Mouse (Mus musculus) kidney, postnatal 25 days (tissue): ENCODE results near the gene Ip6k2.

Experiments
- DNase-seq, 2 experiments: peaks; one replicate each; pipeline ENCODE4 v3.0.0; 2021; ENCODE audit warnings: mixed read lengths in 2 of 2

Ip6k2 gene

DNA sequence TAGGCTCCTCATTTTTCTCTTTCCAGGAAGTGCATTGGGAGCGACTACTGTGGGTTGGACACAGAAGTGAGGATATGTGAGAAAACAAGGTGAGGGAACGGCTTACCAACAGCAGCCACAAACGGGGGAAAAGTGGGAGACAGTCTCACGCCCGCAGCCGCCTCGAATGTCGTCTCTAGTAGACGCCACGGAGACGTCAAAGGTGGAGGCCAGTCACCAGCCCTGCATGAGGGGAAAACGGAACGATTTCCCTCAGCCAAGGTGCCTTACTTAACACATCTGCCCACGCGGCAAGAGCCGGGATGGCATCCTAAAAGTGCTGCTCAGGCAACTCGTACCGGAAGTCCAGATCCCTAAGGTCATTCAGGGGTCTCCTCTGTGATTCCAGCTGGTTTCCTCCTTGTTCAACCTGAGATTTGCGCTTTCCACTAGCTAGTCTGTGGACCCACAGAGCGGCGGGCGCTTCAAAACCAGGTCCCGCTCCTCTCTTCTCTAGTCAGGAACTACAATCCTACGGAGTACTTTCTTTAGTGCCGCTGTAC, 40.6 kb downstream of the Ip6k2 start:
- no peak for DNase-seq

GRCm38 (mm10) chr9:108824755-108825413, 41.3 kb downstream of the Ip6k2 start:
- no peak for DNase-seq

DNA sequence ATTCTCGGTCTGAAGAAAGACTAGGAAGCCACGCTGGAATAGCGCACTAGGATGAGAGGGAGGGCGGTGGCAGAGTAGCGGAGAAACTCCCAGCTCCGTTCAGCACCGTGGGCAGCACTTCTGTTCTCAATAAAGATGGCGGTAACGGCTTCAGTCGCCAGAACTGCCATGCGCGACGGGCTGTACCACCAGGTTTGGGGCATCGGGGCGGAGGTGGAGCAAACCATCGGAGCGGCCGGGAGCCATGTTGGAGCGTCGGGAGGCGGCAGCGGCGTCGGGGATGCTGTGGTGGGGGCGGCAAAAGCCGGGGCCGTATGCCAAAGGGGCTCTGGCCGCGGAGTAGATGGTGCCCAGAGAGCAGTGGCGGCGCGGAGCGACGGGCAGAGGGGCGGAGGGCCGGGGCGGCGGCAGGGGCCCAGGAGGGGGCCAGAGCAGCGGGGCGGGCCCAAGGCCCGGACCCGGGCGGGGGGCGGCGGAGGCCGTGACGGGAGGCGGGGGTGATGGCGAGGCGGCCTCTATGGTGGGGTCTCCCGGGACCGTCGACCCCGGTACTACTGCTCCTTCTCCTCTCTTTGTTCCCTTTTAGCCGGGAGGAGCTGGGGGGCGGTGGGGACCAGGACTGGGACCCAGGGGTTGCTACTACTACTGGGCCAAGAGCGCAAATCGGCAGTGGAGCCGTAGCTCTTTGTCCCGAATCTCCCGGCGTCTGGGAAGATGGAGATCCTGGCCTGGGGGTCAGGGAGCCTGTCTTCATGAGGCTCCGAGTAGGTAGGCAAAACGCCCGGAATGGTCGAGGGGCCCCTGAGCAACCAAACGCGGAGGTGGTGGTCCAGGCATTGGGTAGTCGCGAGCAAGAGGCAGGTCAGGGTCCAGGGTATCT, 42.5 kb downstream of the Ip6k2 start, which contains the start of gene Celsr3:
Celsr3 (plus strand) TSS at position 501 of the 880 bp plus-strand sequence.
- peak in 1 of 2 experiments; percentile 43 for DNase-seq

DNA sequence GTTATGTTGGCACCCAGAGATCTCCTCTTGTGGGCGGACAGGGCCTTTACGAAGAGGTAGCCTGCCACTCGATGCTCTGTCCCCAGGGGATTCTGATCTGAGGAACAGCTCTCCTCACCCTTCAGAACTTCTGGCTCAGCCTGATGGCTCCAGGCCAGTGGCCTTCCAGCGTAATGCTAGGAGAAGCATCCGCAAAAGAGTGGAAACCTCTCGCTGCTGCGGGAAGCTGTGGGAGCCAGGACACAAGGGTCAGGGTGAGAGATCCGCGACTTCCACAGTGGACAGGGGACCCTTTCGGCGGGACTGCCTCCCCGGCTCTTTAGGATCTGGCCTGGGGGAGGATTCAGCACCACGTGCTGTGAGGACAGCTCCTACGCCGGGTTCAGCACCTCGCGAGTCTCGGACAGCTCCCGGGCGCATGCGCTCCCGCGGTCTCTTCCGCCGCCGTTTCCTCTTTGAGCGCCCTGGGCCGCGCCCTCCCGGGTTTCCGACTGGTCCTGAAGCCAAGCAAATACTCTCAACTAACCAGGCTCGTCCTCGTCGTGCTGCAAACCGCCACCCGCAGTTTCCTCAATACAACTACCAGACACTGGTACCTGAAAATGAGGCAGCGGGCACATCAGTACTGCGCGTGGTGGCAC, 43.2 kb downstream of the Ip6k2 start:
- peak; percentile 80 to 86 for DNase-seq

DNA sequence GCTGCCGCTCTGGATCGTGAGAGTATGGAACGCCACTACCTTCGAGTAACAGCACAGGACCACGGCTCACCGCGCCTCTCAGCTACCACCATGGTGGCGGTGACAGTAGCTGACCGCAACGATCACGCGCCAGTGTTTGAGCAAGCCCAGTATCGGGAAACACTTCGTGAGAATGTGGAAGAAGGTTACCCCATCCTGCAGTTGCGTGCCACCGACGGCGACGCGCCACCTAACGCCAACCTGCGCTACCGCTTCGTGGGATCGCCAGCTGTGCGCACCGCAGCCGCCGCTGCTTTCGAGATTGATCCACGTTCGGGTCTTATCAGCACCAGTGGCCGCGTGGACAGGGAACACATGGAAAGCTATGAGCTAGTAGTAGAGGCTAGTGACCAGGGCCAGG, 43.9 kb downstream of the Ip6k2 start:
- DNase-seq = peak in 1 of 2 experiments; percentile 33

DNA sequence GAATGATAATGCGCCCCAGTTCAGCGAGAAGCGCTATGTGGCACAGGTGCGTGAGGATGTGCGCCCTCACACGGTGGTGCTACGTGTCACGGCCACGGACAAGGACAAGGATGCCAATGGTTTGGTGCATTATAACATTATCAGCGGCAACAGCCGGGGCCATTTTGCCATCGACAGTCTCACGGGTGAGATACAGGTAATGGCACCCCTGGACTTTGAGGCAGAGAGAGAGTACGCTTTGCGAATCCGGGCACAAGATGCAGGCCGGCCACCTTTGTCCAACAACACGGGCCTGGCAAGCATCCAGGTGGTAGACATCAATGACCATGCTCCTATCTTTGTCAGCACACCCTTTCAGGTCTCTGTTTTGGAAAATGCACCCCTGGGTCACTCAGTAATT, 44.3 kb downstream of the Ip6k2 start:
- DNase-seq = no peak

DNA sequence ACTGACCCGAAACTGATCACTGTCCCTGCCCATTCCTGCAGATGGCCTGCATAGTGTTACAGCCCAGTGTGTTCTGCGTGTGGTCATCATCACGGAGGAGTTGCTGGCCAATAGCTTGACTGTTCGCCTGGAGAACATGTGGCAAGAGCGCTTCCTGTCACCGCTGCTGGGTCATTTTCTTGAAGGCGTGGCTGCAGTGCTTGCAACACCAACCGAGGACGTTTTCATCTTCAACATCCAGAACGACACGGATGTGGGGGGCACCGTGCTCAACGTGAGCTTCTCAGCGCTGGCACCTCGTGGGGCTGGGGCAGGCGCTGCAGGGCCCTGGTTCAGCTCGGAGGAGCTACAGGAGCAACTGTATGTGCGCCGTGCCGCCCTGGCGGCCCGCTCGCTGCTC, 48.0 kb downstream of the Ip6k2 start:
- DNase-seq = peak in 1 of 2 experiments; percentile 36

DNA sequence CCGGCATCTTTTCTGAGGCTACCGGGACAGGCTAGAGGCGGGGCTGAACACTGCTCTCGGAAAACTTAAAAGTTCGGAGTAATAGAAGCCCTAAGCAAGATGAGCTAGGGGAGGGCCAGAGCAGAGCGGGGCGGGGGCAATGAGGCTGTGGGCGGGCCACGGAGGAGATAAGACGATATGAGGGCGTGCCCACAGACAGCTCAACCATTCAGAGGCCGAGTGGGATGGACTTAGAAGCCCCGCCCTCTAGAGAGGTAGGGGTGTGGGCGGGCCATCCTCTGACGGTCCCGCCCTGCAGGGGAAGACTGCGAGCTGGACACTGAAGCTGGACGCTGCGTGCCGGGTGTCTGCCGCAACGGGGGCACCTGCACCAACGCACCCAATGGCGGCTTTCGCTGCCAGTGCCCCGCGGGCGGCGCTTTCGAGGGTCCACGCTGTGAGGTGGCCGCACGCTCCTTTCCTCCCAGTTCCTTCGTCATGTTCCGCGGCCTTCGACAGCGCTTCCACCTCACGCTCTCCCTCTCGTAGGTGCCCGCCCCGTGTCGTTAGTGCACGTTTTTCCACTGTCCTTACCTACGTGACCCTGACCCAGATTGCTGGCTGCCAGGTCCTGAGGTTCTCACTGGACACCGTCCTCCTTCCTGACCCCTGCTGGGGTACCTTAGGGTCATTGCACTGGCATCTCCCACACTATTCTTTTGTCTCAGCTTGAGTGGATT, 49.0 kb downstream of the Ip6k2 start:
- DNase-seq = peak; percentile 94 to 96

- DNase-seq = peak; percentile 87 to 94
Observed at GRCm38 (mm10) chr9:108842989-108843388, 59.4 kb downstream of the Ip6k2 start.

GRCm38 (mm10) chr9:108845390-108845789, 61.8 kb downstream of the Ip6k2 start:
- DNase-seq = no peak

DNA sequence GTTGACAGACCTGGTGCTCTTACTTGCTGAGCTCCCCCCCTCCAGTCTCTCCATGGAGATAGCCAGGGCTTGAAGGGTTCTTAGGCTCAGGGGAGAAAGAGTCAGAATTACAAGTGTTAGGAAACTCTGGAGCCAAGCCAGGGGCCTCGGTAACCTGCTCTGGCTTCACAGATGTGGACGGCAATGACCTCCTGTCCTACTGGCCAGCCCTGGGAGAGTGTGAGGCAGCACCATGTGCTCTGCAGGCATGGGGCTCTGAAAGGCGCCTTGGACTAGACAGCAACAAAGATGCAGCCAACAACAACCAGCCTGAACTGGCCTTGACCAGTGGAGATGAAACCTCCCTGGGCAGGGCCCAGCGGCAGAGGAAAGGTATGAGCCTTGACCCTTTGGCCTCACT, 63.8 kb downstream of the Ip6k2 start:
- peak; percentile 51 to 85 for DNase-seq

GRCm38 (mm10) chr9:108848419-108848818, 64.8 kb downstream of the Ip6k2 start:
- DNase-seq = peak in 1 of 2 experiments; percentile 29

GRCm38 (mm10) chr9:108852976-108853375, 69.4 kb downstream of the Ip6k2 start, which contains the start of gene Slc26a6:
TSS of gene Slc26a6 (plus strand) at chr9:108853283.
- peak in 1 of 2 experiments; percentile 33 for DNase-seq

GRCm38 (mm10) chr9:108853635-108854240, 70.1 kb downstream of the Ip6k2 start:
- peak; percentile 93 to 97 for DNase-seq

- DNase-seq = peak; percentile 88 to 95
Observed at GRCm38 (mm10) chr9:108854241-108854696, 70.7 kb downstream of the Ip6k2 start.

- peak; percentile 43 to 83 for DNase-seq
Observed at GRCm38 (mm10) chr9:108855335-108855734, 71.7 kb downstream of the Ip6k2 start.
